Mouse (Mus musculus) left cerebral cortex, postnatal 14 days (tissue): ENCODE data around the gene Med20. TPM values are rescaled to one million over a fixed set of nuclear protein-coding genes. Genes with fewer than 3 reads are reported as not detected.

Experiments
- DNase-seq, 2 experiments: peaks; one replicate each; pipeline ENCODE4 v3.0.0; 2021 to 2022; ENCODE audit warnings: low spot score in 2 of 2, mixed read lengths in 1 of 2
- intact Hi-C: fragments of 180-260 bp; cut with DNase I; formaldehyde crosslinking; loops from one replicate; pipeline ENCODE4 v1.15.1; 2025
- total RNA-seq, 2 experiments: library from RNA; stranded (reverse); gene quantifications; 2 replicates each; pipeline ENCODE4 v1.2.3; 2021

Med20 gene
- total RNA-seq, 2 experiments from 2014 or later = 20.8 to 28.9 TPM

GRCm38 (mm10) chr17:47657901-47658300 is 46.5 kb downstream of the Med20 start:
- intact Hi-C loops = no loop called here
- no peak for DNase-seq

- no peak for DNase-seq
- intact Hi-C loops = no loop called here
These were observed 47.4 kb downstream of the Med20 start for GRCm38 (mm10) chr17:47658741-47659243.

- intact Hi-C loops = no loop called here
These were observed 51.8 kb downstream of the Med20 start for GRCm38 (mm10) chr17:47663009-47663713.

GRCm38 (mm10) chr17:47664474-47664873 is 53.1 kb downstream of the Med20 start:
- no peak for DNase-seq
- intact Hi-C loops = no loop called here

More at GRCm38 (mm10) chr17:47663009-47663713, 51.8 kb downstream of the Med20 start:
- no peak for DNase-seq

- intact Hi-C loops = loop anchor here (5.0 kb wide), 1 partner anchor 37 kb away; the partner anchor contains the start of gene Usp49
- DNase-seq = no peak
These were observed 57.8 kb downstream of the Med20 start for GRCm38 (mm10) chr17:47669166-47669565.

GRCm38 (mm10) chr17:47671988-47672310 is 60.6 kb downstream of the Med20 start:
- intact Hi-C loops = loop anchor here (10.0 kb wide), 1 partner anchor 157 kb away; no protein-coding TSS in a partner anchor

GRCm38 (mm10) chr17:47672311-47673111 is 61.1 kb downstream of the Med20 start:
- intact Hi-C loops = loop anchor here (10.0 kb wide), 1 partner anchor 158 kb away; no protein-coding TSS in a partner anchor
- peak; percentile 37 to 40 for DNase-seq

More at GRCm38 (mm10) chr17:47671988-47672310, 60.6 kb downstream of the Med20 start:
- DNase-seq = no peak

Other genes starting within 250 kb of the Med20 start
- gene Mrps10, start 242.7 kb upstream of the Med20 start, total RNA-seq = 10 to 100 TPM; 26.2 to 28.5 TPM
- under 1 TPM; 0.72 to 0.77 TPM for gene Guca1b, start 226.2 kb upstream of the Med20 start, total RNA-seq
- gene Guca1a, start 211.0 kb upstream of the Med20 start, total RNA-seq = under 1 TPM in 1 of 2 experiments, not detected in 1; 0.40 TPM
- under 1 TPM; 0.23 to 0.59 TPM for gene AI661453, start 175.0 kb upstream of the Med20 start, total RNA-seq
- not detected for gene 1700001C19Rik, start 174.2 kb upstream of the Med20 start, total RNA-seq
- 10 to 100 TPM; 14.6 to 17.1 TPM for gene Taf8, start 109.3 kb upstream of the Med20 start, total RNA-seq
- gene Ccnd3, start 106.5 kb upstream of the Med20 start, total RNA-seq = 10 to 100 TPM; 30.1 to 30.7 TPM
- 10 to 100 TPM; 21.0 to 21.1 TPM for gene Bysl, start 90 bp upstream of the Med20 start, total RNA-seq
- 1 to 10 TPM; 5.8 to 7.4 TPM for gene Gm20517, start within 50 bp of the Med20 start, total RNA-seq
- gene Usp49, start 19.1 kb downstream of the Med20 start, total RNA-seq = 10 to 100 TPM in 1 of 2 experiments, 1 to 10 TPM in 1; 9.0 to 10.4 TPM
- 100 to 1,000 TPM; 218 to 227 TPM for gene Tomm6, start 76.8 kb downstream of the Med20 start, total RNA-seq
- gene Frs3, start 77.4 kb downstream of the Med20 start, total RNA-seq = 10 to 100 TPM; 23.4 to 26.1 TPM
- gene Gm21981, start 82.9 kb downstream of the Med20 start, total RNA-seq = 1 to 10 TPM; 4.7 to 5.3 TPM
- gene Prickle4, start 83.2 kb downstream of the Med20 start, total RNA-seq = 1 to 10 TPM; 5.0 to 5.5 TPM
- gene Pgc, start 115.3 kb downstream of the Med20 start, total RNA-seq = not detected
- 10 to 100 TPM in 1 of 2 experiments, 1 to 10 TPM in 1; 8.0 to 13.3 TPM for gene Tfeb, start 125.4 kb downstream of the Med20 start, total RNA-seq
- 1 to 10 TPM in 1 of 2 experiments, under 1 TPM in 1; 0.77 to 1.6 TPM for gene Mdfi, start 223.1 kb downstream of the Med20 start, total RNA-seq